Mouse (Mus musculus): ENCODE measurements around the gene Kdm3a.

The Kdm3a gene

GRCm38 (mm10) chr6:71632829-71633662 lies at the start of gene Kdm3a:
Kdm3a (minus strand) TSS chr6:71632990.
- DNase-seq = peak; percentile 99

GRCm38 (mm10) chr6:71678891-71679290 lies 46.1 kb upstream of the Kdm3a start:
- DNase-seq = peak; percentile 7

- no peak for DNase-seq
Measured at GRCm38 (mm10) chr6:71673166-71673565, 40.4 kb upstream of the Kdm3a start.

GRCm38 (mm10) chr6:71664511-71664910 lies 31.7 kb upstream of the Kdm3a start:
- DNase-seq = no peak

DNA sequence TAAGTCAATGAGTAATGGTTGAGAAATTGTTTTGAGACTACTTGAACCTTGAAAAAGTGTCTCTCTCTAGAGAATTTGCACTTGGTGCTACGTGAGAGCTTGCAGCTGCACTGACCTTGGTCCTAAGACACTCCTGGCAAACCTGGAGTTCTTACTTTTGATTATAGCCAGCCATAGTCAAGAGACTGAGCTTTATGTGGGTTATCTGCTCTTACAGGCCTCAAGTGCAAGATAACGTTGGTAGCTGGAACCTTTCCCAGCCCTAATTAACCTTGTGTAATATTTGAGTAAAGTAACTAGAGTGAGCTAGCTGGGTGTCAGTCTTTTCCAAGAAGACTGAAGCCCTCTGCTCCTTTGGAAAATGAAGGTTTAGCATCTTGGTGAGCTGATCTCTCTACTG lies 25.5 kb upstream of the Kdm3a start:
- DNase-seq = no peak

DNA sequence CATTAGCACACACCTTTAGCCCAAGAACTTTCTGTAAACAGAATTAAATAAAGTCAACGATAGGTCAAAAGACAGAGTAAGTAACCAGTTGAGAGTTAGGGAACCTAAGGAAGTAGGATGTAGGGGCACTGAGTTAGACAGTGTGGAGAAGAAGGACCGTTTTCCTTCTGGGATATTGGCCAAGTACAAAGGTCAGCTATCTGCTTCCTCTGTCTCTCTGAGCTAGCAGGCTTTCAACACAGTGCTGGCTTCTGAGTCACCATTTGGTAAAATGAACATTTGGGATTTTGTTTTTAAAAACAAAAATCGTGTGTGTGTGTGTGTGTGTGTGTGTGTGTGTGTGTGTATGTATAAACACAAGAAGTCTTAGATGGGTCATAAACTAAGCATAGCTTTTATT lies 23.0 kb upstream of the Kdm3a start:
- no peak for DNase-seq

GRCm38 (mm10) chr6:71651868-71652267 lies 19.1 kb upstream of the Kdm3a start:
- DNase-seq = no peak

- DNase-seq = no peak
Measured at GRCm38 (mm10) chr6:71632486-71632828, 333 bp downstream of the Kdm3a start.

DNA sequence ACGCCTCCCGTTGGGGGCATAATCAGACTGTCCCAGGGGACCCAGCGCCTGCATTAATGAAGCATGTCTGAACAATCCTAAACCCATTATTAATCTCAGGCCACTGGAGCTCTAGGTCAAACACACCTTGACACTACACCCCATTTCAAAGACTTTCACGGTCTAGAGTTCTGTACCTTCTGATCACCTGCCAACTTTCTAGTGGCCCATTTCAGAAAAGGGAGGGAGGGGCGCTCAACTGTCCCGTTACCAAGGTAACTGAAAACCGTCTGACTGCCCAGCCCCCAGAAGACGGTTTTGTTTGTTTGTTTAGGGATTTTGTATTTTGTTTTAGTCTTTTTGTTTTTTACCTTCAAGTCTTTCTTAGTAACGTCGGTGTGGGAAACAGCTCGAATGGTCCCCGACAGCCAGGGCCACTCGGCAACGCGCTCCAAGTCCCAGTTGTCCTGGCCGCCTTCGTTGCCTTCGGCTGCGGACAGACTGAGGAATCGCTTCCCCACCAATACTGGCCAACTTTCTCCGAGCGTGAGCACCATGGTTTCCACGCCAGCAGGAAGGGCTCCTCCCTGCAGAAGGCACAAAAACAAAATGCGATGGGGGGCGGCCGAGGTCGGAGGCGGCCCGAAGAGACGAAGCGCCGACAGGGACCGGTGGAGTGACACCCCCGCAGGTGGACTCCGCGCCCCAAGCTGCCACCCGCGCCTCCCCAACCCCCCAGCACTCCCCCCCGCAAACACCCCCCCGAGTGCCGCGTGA lies 906 bp downstream of the Kdm3a start:
- peak; percentile 63 for DNase-seq

DNA sequence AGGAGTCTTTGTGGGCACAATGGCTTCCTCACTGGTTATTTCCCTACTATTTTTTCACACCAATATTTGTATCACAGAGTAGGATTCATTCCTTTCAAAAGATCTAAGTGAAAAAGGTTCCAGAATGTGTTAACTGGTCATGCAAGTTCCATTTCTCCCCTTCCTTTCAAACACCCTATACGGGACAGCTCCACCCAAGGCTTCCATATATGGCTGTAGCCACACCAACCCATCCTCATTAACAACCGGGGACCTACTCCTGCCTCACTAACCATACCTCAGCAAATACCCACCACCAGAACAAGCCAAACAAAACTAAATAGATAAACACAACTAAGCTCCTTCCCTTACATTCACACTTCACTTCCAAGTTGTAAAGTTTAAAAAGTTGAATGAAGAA lies 1.6 kb downstream of the Kdm3a start:
- DNase-seq = peak; percentile 26

DNA sequence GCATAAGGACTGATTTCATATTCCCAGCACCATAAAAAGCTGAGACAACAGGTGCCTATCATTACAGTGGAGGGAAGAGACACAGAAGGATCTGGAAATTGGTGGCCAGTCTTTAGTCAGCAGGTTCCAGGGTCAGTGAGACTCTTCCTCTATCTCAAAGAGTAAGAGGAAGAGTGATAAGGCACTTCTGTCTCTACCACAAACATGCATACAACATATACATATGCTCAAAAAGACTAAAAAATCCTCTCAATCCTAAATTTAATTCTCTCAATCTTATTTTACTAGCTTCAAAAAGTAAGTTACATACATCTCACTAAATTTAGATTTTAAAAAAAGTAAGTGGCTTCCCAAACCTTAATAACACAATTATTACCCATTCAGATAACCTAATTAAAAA lies 5.5 kb downstream of the Kdm3a start:
- no peak for DNase-seq

- no peak for DNase-seq
Measured at GRCm38 (mm10) chr6:71625984-71626383, 6.8 kb downstream of the Kdm3a start.

- DNase-seq = no peak
Measured at GRCm38 (mm10) chr6:71624723-71625122, 8.1 kb downstream of the Kdm3a start.

GRCm38 (mm10) chr6:71621981-71622380 lies 10.8 kb downstream of the Kdm3a start:
- peak; percentile 24 for DNase-seq

GRCm38 (mm10) chr6:71621551-71621950 lies 11.2 kb downstream of the Kdm3a start:
- DNase-seq = no peak

GRCm38 (mm10) chr6:71616959-71617358 lies 15.8 kb downstream of the Kdm3a start:
- no peak for DNase-seq

- no peak for DNase-seq
Measured at GRCm38 (mm10) chr6:71613225-71613624, 19.6 kb downstream of the Kdm3a start.

DNA sequence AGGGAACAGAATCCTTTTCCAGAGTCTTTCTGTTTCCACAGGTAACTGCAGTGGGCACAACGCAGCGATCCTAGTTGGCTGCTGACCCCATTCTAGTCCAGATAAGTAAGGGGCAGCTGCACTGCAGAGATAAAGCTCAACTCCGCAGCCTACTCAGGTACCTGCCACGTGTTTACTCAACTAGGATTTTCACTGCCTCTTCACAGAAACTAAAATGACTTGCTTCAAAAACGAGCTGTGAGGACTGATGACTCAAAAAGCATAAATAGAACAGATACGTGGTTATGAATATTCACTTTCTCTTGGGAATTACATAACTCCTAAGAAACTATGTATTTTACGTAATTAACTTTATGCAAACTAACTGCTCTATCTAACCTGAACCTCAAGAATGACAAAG lies 22.8 kb downstream of the Kdm3a start:
- no peak for DNase-seq

- no peak for DNase-seq
Measured at GRCm38 (mm10) chr6:71608994-71609393, 23.8 kb downstream of the Kdm3a start.

DNA sequence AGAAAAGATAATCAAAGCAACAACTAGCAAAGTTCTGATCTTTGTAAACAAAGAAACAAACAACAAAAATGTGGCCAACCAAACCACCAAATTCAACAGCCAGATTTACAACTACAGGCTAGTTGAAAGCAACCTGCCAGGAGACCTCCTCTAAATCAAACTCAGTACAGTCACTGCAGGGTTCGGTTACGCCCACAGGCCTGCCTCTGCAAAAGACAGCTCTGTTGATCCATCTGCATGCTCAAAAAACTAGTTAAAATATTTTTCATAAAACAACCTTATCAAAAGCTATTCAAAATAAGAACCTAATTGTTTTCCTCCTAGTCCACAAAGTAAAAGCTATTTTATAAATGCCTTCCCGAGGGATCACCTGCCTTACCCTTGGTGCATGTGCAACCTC lies 25.0 kb downstream of the Kdm3a start:
- no peak for DNase-seq

- DNase-seq = no peak
Measured at GRCm38 (mm10) chr6:71590154-71590553, 42.6 kb downstream of the Kdm3a start.

- no peak for DNase-seq
Measured at GRCm38 (mm10) chr6:71589401-71589800, 43.4 kb downstream of the Kdm3a start.

DNA sequence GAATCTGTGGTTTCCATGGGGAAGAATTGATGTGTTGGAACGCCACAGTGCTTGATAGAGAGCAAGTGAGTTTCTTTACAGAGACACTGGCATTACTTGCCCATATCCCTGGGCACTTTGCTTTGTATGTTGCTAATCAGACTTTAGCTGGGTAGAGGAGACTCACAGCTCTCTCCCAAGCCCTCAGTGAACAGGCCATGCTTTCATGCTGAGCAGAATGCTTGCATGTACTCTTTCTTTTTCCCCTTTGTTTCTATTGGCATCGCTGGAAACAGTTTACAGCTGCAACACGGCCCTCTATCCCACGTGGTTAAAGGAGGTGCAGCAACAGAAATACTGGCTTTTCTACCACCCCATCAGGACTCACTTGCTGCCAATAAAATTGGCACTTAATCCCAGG lies 49.6 kb downstream of the Kdm3a start:
- no peak for DNase-seq

DNA sequence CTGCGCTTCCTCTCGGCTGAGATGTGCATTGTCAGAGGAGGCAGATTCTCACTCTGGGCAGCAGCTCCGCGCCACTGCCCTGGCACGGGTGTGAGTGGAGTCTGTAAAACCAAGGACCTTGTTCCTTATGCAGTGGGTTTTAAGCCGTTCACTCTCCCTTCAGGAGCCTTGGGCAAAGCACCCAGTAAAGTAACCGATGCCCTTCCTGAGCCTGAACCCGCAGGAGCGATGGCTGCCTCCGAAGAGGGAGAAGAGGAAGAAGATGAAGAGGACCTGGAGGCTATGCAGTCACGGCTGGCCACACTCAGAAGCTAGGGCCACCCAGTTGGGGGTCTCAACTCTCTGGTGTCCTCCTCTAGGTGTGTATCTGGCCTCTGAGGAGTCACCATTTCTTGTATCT lies 53.3 kb downstream of the Kdm3a start:
- DNase-seq = no peak
